Mouse (Mus musculus) embryonic fibroblast, embryonic 13.5 days (primary cell): Measurements from ENCODE around the gene Sec16b. TPM values are rescaled to one million over a fixed set of nuclear protein-coding genes. Genes with fewer than 3 reads are reported as not detected.

Source experiments
- H3K27ac ChIP-seq: 2 replicates; pipeline ENCODE4 v1.5.1; 2012; ENCODE audit warnings: low read length, control low read depth, inconsistent platforms; ENCODE audit not compliant: insufficient read depth
- H3K4me1 ChIP-seq: 2 replicates; pipeline ENCODE4 v1.6.1; 2011; ENCODE audit warnings: low read length; ENCODE audit not compliant: control insufficient read depth, insufficient read depth
- H3K4me3 ChIP-seq: 2 replicates; pipeline ENCODE4 v1.5.1; 2011; ENCODE audit warnings: mild to moderate bottlenecking, control low read depth, low read length; ENCODE audit not compliant: insufficient read depth
- CTCF ChIP-seq: IDR thresholded peaks from 2 replicates; pipeline ENCODE4 v1.5.1; 2011; ENCODE audit warnings: mild to moderate bottlenecking, control low read depth, low read length, moderate library complexity, borderline replicate concordance; ENCODE audit not compliant: insufficient read depth
- POLR2A ChIP-seq: IDR thresholded peaks from 2 replicates; pipeline ENCODE4 v1.6.1; 2011; ENCODE audit warnings: low read depth, mild to moderate bottlenecking, control low read depth, low read length, moderate library complexity
- polyA plus RNA-seq: library from polyadenylated mRNA; stranded (reverse); fragments of >200 nt; gene quantifications from 2 replicates; pipeline ENCODE4 v1.2.4, GENCODE M21; 2011; ENCODE audit warnings: low read depth; ENCODE audit not compliant: missing spikeins, insufficient read length

The Sec16b gene
- polyA plus RNA-seq: 9.8 and 13.9 TPM in 2 replicates

GRCm38 (mm10) chr1:157506522-157506921 lies at the start of gene Sec16b:
Sec16b (plus strand) TSS chr1:157506728.
- H3K27ac ChIP-seq: peak within 1 kb of the TSS; percentile 74
- no peak for TF ChIP-seq CTCF
- peak; percentile 87 for TF ChIP-seq POLR2A
- peak within 1 kb of the TSS; percentile 30 for H3K4me3 ChIP-seq
- no peaks in the 10 kb centered on the region for H3K4me1 ChIP-seq

DNA sequence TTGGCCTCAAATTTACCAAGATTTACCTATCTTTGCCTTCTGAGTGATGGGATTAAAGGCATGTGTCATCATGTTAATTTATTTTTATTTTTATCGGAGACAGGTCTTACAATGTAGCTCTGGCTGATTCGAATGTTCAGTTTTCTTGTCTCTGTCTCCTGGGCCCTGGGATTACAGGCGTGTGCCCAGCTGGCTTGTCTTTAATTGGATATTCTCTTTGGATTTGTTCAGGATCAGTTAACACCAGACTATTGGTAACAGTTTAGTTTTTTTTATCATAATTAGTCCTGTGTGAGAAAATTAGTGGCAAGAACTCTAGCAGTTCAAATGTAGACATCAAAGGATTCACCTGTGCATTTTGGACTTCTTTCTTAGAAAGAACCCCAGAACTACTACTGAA lies 48.7 kb upstream of the Sec16b start:
- no peak for TF ChIP-seq CTCF
- H3K4me1 ChIP-seq: no peaks in the 10 kb centered on the region
- no peak overlapping the region for H3K4me3 ChIP-seq
- H3K27ac ChIP-seq: no peak overlapping the region

DNA sequence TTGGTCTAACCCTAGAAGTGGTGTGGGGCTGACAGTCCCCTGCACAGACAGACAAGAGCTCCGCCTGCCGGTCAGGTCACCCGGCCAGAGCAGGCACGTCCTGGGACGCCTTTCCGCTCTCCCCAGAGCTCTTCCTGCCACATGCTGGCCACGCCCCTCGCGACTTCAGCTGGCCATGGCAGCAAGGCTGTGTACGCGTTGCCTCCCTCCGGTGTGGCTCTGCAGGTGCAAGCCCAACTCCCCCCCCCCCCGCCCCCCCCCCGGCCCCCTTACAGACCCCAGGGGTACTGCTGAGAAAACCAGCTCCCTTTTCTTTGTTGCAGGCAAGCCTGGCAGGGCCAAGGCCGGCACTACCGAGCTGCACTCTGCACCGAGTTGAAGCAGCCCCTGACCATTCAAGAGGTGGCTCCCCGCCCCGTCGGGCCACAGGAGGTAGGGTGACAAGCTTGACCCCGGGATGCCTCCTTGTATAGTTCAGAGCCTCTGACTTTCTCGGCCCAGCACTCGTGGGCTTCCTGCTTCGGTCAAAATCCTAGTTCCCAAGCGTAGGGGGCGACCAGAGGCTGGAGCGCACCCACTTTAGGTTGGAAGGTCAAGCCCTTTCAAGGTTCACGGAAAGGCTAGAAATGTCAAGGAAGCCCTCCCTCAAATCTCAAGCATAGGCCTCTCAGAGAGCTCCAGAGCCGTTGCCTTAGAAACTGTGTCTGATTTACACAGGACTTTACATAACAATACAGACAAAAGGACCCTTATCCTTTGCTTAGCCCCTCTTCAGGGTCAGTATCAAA lies 47.9 kb upstream of the Sec16b start, which contains the start of gene Cryzl2:
Gene Cryzl2 (plus strand): TSS at position 157 of the 788 bp plus-strand sequence.
- TF ChIP-seq POLR2A (peak; percentile 48; the same call in 1 of the 2 replicates), CTCF (peak; percentile 67)
- H3K4me3 ChIP-seq: no peak within 1 kb of the TSS
- H3K27ac ChIP-seq: no peak within 1 kb of the TSS
- H3K4me1 ChIP-seq: no peaks in the 10 kb centered on the region

GRCm38 (mm10) chr1:157459904-157460303 lies 46.6 kb upstream of the Sec16b start:
- no peak overlapping the region for H3K27ac ChIP-seq
- TF ChIP-seq POLR2A (no peak), CTCF (no peak)
- no peaks in the 10 kb centered on the region for H3K4me1 ChIP-seq
- no peak overlapping the region for H3K4me3 ChIP-seq

GRCm38 (mm10) chr1:157461276-157461675 lies 45.3 kb upstream of the Sec16b start:
- no peak for TF ChIP-seq CTCF
- no peak for TF ChIP-seq POLR2A
- no peaks in the 10 kb centered on the region for H3K4me1 ChIP-seq
- H3K4me3 ChIP-seq: no peak overlapping the region
- H3K27ac ChIP-seq: no peak overlapping the region

DNA sequence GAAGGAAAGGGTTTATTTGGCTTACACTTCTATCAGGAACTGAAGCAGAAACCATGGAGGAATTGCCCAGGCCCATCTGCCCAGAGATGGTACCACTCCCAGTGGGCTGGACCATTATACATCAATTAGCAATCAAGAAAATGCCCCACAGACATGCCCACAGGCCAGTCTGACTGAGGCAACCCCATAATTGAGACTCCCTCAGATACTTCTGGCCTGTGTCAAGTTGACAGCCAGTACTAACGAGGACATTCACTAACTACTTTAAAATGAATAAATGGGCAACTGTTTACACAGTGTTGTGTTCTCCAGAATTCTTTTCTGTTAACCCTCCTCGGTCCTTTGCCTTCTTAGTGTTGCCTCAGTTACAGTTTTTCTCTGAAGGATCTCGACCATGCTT lies 44.2 kb upstream of the Sec16b start:
- TF ChIP-seq POLR2A (no peak), CTCF (no peak)
- Histone ChIP-seq H3K27ac (no peak overlapping the region), H3K4me1 (no peaks in the 10 kb centered on the region), H3K4me3 (no peak overlapping the region)

DNA sequence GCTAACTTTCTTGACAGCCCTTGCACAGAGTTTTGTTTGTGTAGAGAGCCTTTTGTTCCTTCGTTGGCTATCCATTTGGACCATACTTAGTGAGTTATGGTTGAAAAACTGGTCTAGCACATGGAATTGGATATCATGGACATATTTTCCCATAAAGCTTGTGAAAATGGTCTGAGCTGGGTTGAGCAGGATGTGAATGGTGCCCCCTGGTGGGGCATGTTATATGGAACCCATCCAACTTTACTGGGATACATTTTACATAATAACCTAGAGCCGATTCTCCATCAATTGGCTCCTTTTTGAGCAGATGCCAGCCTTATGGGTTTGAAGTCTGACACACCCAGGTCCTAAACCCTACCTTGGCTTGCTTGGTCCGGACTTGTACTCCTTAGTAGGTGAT lies 41.3 kb upstream of the Sec16b start:
- Histone ChIP-seq H3K4me1 (no peaks in the 10 kb centered on the region), H3K4me3 (no peak overlapping the region), H3K27ac (no peak overlapping the region)
- TF ChIP-seq CTCF: no peak
- no peak for TF ChIP-seq POLR2A

DNA sequence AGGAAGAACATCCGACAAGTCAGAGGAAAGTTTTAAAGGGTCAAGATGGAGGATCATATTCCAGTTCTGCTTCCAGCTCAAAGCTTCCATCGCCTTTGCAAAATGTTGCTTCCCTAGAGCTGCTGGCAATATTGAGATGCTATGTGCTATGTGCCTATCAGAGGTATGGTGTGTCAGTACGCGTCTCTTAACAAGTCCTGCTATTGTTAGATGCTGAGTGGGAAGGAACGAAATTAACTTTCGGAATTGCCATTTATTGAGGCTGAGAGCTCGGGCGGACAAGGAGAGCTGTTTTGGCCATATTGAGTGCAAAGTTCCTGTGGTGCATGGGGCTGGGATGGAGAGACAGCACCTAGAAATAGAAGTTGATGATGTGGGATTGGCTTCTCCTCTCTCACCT lies 38.7 kb upstream of the Sec16b start:
- Histone ChIP-seq H3K4me1 (no peaks in the 10 kb centered on the region), H3K4me3 (no peak overlapping the region), H3K27ac (no peak overlapping the region)
- TF ChIP-seq POLR2A (no peak), CTCF (no peak)

DNA sequence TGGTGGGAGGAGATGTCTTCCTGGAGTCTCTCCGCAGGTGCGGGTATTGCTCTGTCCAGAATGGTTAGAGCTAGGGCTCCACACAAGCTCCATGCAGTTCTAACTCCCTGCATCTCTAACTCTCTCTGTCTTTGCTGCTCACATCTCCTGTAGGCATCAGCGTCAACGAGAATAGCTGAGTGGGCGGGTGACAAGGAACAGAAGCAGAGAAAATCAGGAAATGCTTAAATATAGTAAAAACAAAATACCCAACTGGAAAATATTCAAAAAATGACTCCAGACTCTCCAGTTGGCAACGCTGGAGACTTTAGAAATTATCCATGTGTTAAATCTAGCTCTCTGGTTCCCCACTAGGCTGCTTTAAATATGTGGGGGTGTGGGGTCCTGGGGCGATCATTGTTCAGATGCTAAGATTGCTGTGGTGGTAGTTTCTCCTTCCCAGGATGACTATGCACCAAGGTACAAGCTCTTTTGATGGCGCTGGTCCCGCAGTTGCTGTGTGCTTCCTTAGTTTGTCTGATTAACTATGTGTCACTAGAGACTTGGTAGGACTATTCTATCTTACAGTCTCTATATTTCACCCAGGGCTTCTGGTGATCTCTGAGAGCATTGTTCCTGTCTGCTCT lies 35.7 kb upstream of the Sec16b start:
- Histone ChIP-seq H3K4me1 (no peaks in the 10 kb centered on the region), H3K4me3 (no peak overlapping the region), H3K27ac (no peak overlapping the region)
- TF ChIP-seq POLR2A: no peak
- TF ChIP-seq CTCF: no peak

GRCm38 (mm10) chr1:157472716-157473115 lies 33.8 kb upstream of the Sec16b start:
- Histone ChIP-seq H3K4me3 (no peak overlapping the region), H3K27ac (no peak overlapping the region), H3K4me1 (no peaks in the 10 kb centered on the region; the same call in 1 of the 2 replicates)
- TF ChIP-seq CTCF: no peak
- no peak for TF ChIP-seq POLR2A

GRCm38 (mm10) chr1:157474865-157475264 lies 31.7 kb upstream of the Sec16b start:
- TF ChIP-seq CTCF (no peak), POLR2A (no peak)
- no peak overlapping the region for H3K27ac ChIP-seq

More at GRCm38 (mm10) chr1:157474865-157475264, 31.7 kb upstream of the Sec16b start:
- Histone ChIP-seq H3K4me3 (no peak overlapping the region), H3K4me1 (no peaks in the 10 kb centered on the region; the same call in 1 of the 2 replicates)
